Mouse (Mus musculus) megakaryocyte, adult 5-6 weeks (primary cell): ENCODE measurements around the gene Ankrd13b. TPM values are rescaled to one million over a fixed set of nuclear protein-coding genes. Genes with fewer than 3 reads are reported as not detected.

ENCODE experiments used
- ATAC-seq: 2 replicates; pipeline ENCODE4 v1.8.0; 2016; ENCODE audit warnings: mild to moderate bottlenecking, inconsistent platforms; ENCODE audit not compliant: poor library complexity, severe bottlenecking
- total RNA-seq, 2 experiments: library from RNA; stranded (forward) in 1 of 2; stranded (reverse) in 1 of 2; fragments of 153-499, 151-499 nt in 1 of 2; fragments of 221-1000, 200-1000 nt in 1 of 2; gene quantifications; 2 replicates each; pipeline versions ENCODE4 v1.2.3 to v1.2.4; 2015 to 2017

Gene Ankrd13b
- total RNA-seq, 2 experiments from 2014 or later, result 2.1 to 2.8 TPM

DNA sequence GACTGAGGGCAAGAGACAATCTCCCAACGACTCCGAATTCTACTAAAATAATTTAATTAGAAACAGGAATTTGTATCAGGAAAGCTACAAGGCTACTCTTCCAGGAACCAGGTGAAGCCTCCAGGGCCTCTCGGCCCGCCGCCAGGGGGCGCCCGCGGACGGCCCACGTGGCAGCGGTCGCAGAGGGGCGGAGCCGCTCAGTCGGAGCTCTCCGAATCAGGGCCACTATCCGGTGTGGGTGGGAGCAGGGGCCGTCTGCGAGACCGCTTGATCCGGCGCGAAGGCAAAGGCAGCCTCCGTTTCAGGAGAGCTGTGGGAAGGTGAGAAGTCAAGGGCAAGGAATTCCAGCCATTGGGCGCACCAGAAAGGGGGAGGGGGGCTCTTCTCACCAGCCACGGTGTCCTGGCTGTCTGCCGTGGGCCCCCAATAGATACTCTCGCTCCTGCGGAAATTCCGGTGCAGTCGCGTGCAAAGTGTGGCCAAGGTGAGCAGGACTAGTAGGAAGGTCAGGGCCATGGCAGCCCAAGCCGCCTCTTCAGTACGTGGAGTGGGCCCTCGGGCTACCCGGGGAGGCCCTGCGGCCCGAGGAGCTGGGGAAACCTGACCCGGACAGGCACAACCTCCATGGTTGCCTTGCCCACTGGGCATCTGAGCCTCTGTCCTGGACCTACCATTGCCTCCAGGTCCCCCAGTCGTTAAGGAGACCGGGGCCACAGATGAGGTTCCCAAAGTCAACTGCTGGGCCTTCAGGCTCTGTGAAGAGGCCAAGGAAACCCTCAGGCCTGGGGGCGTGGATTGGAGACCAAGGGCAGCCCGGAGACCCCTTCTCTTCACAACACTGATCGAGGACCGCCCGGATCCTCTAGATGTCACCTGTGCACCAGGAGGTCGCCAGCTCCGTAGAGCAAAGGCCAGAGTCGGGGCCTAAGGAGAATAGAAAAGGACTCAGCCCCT, 18.9 kb upstream of the Ankrd13b start:
- ATAC-seq, result peak; percentile 88

- ATAC-seq, result no peak
These were observed 17.9 kb upstream of the Ankrd13b start for GRCm38 (mm10) chr11:77507426-77507825.

- no peak for ATAC-seq
These were observed 17.5 kb upstream of the Ankrd13b start for GRCm38 (mm10) chr11:77506941-77507340.

DNA sequence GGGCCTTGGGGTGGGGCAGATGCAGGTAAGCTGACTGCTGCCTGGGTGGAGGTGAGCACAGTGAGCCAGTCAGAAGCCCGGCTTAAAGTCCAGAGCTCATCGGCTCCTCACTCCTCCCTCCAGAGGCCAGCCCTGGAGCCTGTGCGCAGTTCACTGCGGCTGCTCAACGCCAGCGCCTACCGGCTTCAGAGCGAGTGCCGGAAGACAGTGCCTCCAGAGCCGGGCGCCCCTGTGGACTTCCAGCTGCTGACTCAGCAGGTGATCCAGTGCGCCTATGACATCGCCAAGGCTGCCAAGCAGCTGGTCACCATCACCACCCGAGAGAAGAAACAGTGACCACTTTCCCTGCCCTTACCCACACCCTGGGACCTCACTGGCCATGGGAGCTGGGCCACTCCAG, 16.8 kb upstream of the Ankrd13b start:
- no peak for ATAC-seq

- ATAC-seq, result no peak
These were observed 16.0 kb upstream of the Ankrd13b start for GRCm38 (mm10) chr11:77505291-77505980.

DNA sequence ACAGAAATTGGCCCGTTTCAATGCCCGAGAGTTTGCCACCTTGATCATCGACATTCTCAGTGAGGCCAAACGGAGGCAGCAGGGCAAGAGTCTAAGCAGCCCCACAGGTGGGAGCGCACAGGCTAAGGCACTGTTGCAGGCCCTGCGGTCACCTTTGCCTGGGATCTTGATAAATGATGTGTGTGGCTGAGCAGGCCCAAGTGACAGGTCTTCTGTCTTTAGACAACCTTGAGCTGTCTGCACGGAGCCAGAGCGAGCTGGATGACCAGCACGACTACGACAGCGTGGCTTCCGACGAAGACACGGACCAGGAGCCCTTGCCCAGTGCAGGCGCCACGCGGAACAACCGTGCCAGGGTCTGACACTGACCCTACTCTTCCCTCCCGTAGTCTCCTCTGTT, 14.9 kb upstream of the Ankrd13b start:
- no peak for ATAC-seq

DNA sequence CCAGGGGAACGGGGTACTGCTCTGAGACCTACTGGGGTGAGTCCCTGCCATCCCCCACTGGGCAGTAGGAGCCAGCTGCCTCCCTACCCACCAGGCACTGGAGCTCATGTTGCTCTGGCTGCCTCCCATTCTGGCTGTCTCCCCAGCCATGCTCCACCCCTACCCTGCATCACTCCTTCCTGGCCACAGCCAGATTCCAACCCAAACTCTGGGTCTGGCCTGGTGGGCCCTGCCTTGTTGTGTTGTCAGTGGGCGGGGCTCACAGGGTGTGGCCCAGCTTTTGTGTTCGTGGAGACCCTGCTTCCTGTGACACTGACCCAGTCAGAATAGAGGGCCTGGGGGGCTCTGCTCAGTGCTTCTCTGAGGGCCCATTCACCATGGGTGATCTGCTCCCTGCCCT, 14.0 kb upstream of the Ankrd13b start:
- ATAC-seq, result no peak

GRCm38 (mm10) chr11:77502481-77502880, 13.0 kb upstream of the Ankrd13b start:
- ATAC-seq, result no peak

GRCm38 (mm10) chr11:77501971-77502370, 12.5 kb upstream of the Ankrd13b start:
- ATAC-seq, result no peak

- peak; percentile 77 for ATAC-seq
These were observed 11.9 kb upstream of the Ankrd13b start for GRCm38 (mm10) chr11:77501392-77501791.

GRCm38 (mm10) chr11:77500361-77501325, 11.2 kb upstream of the Ankrd13b start:
- no peak for ATAC-seq

- no peak for ATAC-seq
These were observed 9.9 kb upstream of the Ankrd13b start for GRCm38 (mm10) chr11:77499354-77499753.

DNA sequence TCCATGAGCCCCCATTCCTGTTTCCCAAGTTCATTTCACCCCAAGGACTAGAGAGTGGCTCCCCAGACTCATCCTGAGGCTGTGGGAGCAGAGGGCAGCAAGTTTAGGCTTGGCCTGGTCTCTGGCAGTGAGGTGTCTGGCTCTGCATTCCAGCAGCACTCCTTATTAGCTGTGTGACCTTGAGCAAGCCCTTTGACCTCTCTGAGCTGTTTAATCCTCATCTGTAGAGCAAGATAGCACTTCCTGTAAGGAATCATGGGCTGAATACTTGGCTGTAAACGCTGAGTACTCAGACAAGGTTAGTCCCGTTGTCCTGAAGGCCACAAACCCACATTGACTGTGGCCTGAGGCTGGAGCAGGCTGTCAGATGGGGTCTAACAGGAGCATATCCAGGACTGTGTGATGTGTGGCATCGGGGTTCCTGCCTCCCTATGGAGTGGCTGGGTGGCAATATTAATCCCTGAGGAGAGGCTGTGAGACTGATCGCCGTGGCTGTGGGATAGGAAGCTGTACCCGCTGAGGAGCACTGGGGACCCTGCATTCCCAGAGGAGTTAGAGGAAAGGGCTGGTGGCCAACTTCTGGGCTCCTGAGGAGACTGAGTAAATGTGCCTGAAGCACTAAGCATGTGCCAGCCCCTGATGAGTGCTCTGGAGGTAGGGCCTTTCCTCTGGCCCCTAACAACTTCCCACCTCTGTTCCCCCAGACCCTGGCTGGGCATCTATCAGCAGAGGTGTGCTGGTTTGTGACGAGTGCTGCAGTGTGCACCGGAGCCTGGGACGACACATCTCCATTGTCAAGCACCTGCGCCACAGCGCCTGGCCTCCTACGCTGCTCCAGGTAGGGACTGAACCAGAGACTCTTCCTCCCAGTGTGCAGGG, 9.0 kb upstream of the Ankrd13b start:
- ATAC-seq, result no peak

DNA sequence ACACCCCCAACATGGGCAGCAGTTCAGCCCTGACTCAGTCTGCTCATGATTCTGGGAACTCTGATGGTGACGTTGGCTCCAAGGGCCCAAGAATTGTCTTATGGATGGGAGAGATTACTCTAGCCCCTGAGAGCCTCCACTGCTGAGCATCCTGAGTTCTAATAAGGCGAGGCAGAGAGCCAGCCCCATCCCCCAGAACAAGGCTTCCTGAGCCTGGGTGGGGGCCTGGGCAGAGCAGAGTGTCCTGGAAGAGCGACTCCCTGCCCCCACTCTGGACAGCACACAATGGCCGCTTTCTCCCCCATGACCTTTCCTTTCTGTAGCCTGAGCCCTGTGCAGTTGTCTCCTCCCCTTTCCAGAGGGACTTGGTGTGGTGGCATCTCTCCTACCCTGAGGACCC, 8.4 kb upstream of the Ankrd13b start:
- ATAC-seq, result no peak

- no peak for ATAC-seq
These were observed 7.9 kb upstream of the Ankrd13b start for GRCm38 (mm10) chr11:77497341-77497756.

DNA sequence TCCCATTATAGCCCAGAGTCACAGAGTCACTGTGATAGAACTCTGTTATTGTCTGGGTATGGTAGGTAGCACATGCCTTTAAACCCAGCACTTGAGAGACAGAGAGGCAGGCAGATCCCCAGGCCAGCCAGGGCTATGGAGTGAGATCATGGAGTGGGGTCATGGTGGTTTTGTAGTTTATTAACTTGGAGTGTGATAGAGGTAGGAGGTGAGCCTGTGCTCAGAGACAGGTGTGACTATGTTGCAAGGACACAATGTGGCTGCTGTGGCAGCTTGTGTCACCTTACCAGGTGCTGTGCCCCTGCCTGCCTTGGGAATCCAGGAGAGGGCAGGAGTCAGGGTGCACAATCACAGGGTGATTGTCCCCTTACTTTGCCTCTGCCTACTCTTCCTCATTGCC, 6.0 kb upstream of the Ankrd13b start:
- no peak for ATAC-seq

GRCm38 (mm10) chr11:77494782-77495181, 5.3 kb upstream of the Ankrd13b start:
- ATAC-seq, result no peak

DNA sequence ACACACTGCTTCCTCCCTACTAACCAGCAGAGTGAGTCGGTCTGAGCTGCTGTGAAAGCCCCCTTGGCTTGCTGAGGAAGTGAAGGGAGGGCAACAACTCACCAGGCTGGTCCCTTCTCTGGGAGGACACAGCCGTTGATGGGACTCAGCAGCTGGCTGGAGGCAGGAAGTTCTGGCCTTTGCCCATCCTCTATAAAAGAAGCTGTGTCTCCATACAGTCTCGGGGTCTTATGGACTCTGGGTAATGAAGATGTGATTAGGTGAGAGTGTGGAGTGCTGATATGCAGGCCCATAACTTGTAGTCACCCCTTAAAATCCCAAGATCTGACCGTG, 4.8 kb upstream of the Ankrd13b start:
- no peak for ATAC-seq

GRCm38 (mm10) chr11:77493512-77494343, 4.2 kb upstream of the Ankrd13b start, which contains the start of gene Git1:
Gene Git1 (plus strand): TSS chr11:77493562.
- ATAC-seq, result no peak
